ENCODE assay signal across 8 mouse cellular contexts in the genomic region with DNA sequence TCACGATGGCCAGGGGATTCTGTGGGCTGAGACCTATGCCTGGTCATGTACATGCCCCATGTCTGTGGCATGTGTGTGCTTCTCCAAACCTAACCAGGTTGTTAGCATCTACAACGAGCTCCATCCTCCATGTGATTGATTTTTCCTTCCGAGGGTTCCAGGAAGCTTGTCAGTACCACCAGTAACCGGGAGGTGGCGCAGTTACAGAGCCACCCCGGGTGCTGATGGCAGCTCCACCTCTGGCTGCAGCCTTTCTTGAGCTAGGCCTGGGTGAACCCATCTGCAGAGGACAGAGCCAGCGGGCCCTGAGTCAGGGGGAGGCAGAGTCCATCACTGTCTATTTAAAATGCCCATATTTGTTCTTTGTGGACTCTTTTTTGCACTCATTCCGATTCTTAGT.
DNase-seq lines count a peak whose midpoint lies in the region; ATAC-seq and TF ChIP-seq lines count a peak whose summit lies in the region.

No protein-coding gene starts in this region.

- peak; percentile 54; the same call in 1 of the 2 replicates for TF ChIP-seq CTCF in testis, adult 2 months (IDR thresholded peaks at IDR 0.05; ENCODE audit: control insufficient read depth, insufficient read depth, insufficient replicate concordance, low read depth, low read length)
- peak; percentile 73 for TF ChIP-seq CTCF in bone marrow macrophage, adult 2 months (IDR thresholded peaks at IDR 0.05; ENCODE audit: low read depth, low read length)

- 16% methylated on average over 8 of the region's 8 CpGs for WGBS in limb, embryonic 10.5 days

- no peaks in the 10 kb centered on the region for H3K9me3 ChIP-seq in limb, embryonic 10.5 days (replicated peaks)

- 0 out of 2 replicates have a peak, but pooled peaks have one; percentile 47 for ATAC-seq in erythroblast, adult 5-6 weeks (replicated peaks; ENCODE audit: low FRiP score, poor library complexity, severe bottlenecking)

- TF ChIP-seq POLR2A in testis, adult 2 months (IDR thresholded peaks at IDR 0.05; ENCODE audit: control insufficient read depth, low read depth, low read length), result no peak
- TF ChIP-seq POLR2A in bone marrow macrophage, adult 2 months (IDR thresholded peaks at IDR 0.05; ENCODE audit: borderline replicate concordance, low read depth, low read length), result no peak

- no peaks in the 10 kb centered on the region for H3K27me3 ChIP-seq in testis, adult 2 months (ENCODE audit: control insufficient read depth, insufficient read depth, low read length)
- no peaks in the 10 kb centered on the region for H3K27me3 ChIP-seq in limb, embryonic 10.5 days (ENCODE audit: low read depth, poor library complexity, severe bottlenecking)

- no peaks in the 10 kb centered on the region for H3K36me3 ChIP-seq in testis, adult 2 months (ENCODE audit: control insufficient read depth, insufficient read depth, low read length)
- no peaks in the 10 kb centered on the region for H3K36me3 ChIP-seq in limb, embryonic 10.5 days

- no peaks in the 10 kb centered on the region for H3K4me1 ChIP-seq in testis, adult 2 months (ENCODE audit: control insufficient read depth, insufficient read depth, low read length)
- no peaks in the 10 kb centered on the region for H3K4me1 ChIP-seq in bone marrow macrophage, adult 2 months (ENCODE audit: control insufficient read depth, insufficient read depth, low read length)
- H3K4me1 ChIP-seq in limb, embryonic 10.5 days, result no peaks in the 10 kb centered on the region

- H3K27ac ChIP-seq in testis, adult 2 months (ENCODE audit: control insufficient read depth, insufficient read depth, low read depth, low read length), result no peak overlapping the region
- H3K27ac ChIP-seq in bone marrow macrophage, adult 2 months (ENCODE audit: insufficient read depth, low read depth, low read length), result no peak overlapping the region
- H3K27ac ChIP-seq in limb, embryonic 10.5 days, result no peak overlapping the region

- no peak overlapping the region for H3K4me3 ChIP-seq in testis, adult 2 months (ENCODE audit: control insufficient read depth, low read depth, low read length)
- H3K4me3 ChIP-seq in bone marrow macrophage, adult 2 months (ENCODE audit: insufficient read depth, low read length), result no peak overlapping the region
- no peak overlapping the region for H3K4me3 ChIP-seq in limb, embryonic 10.5 days

- no peak for DNase-seq in testis, postnatal 14 days (ENCODE audit: low spot score)
- peak; percentile 78 for DNase-seq in heart, postnatal 4 days
- peak; percentile 81 for DNase-seq in limb, embryonic 10.5 days (ENCODE audit: low spot score)
- DNase-seq in right cerebral cortex, adult 18-20 months, result peak; percentile 73
- DNase-seq in spleen, adult 12 weeks (ENCODE audit: low spot score), result no peak

Comparison
In these comparisons a context has a peak if more than half of its experiments do, and no peak if none do; other contexts are left out.
1. DNase-seq: peak in heart, postnatal 4 days (single experiment), limb, embryonic 10.5 days (single experiment) and right cerebral cortex, adult 18-20 months (single experiment); none in testis, postnatal 14 days (single experiment) and spleen, adult 12 weeks (single experiment).